Mouse (Mus musculus): ENCODE results near the gene Gphb5.

GRCm38 (mm10) chr12:75367371-75367770, 49.2 kb downstream of the Gphb5 start:
- no peak for TF ChIP-seq CTCF (IDR thresholded peaks at IDR 0.05; ENCODE audit: low read depth, low read length)
- no peak for TF ChIP-seq POLR2A (IDR thresholded peaks at IDR 0.05; ENCODE audit: insufficient read depth, low read length)
- no peak for TF ChIP-seq EP300 (IDR thresholded peaks at IDR 0.05; ENCODE audit: insufficient read depth, low read depth, low read length)

Data from ES-Bruce4 (cell line).